Mouse (Mus musculus) thymus, postnatal 4 days (tissue): ENCODE measurements around the gene Rubcnl.

ENCODE experiments used
- DNase-seq: peaks from one replicate; pipeline ENCODE4 v3.0.0; 2021

Rubcnl gene

GRCm38 (mm10) chr14:75017877-75018825, 2.3 kb downstream of the Rubcnl start:
- DNase-seq, result no peak

- DNase-seq, result no peak
Measured at GRCm38 (mm10) chr14:75018829-75019228, 3.0 kb downstream of the Rubcnl start.

GRCm38 (mm10) chr14:75020581-75021253, 4.9 kb downstream of the Rubcnl start:
- DNase-seq, result no peak

GRCm38 (mm10) chr14:75022522-75022921, 6.7 kb downstream of the Rubcnl start:
- DNase-seq, result no peak

GRCm38 (mm10) chr14:75024793-75025710, 9.2 kb downstream of the Rubcnl start:
- DNase-seq, result no peak

GRCm38 (mm10) chr14:75030764-75031163, 14.9 kb downstream of the Rubcnl start:
- DNase-seq, result no peak

GRCm38 (mm10) chr14:75031999-75032575, 16.3 kb downstream of the Rubcnl start:
- no peak for DNase-seq

GRCm38 (mm10) chr14:75032742-75033141, 16.9 kb downstream of the Rubcnl start:
- DNase-seq, result no peak

GRCm38 (mm10) chr14:75034240-75034639, 18.4 kb downstream of the Rubcnl start:
- peak; percentile 37 for DNase-seq

GRCm38 (mm10) chr14:75035431-75035830, 19.6 kb downstream of the Rubcnl start:
- DNase-seq, result no peak

GRCm38 (mm10) chr14:75045184-75045583, 29.4 kb downstream of the Rubcnl start:
- no peak for DNase-seq

GRCm38 (mm10) chr14:75052451-75052850, 36.6 kb downstream of the Rubcnl start:
- peak; percentile 37 for DNase-seq

- no peak for DNase-seq
Measured at GRCm38 (mm10) chr14:75054455-75055343, 38.9 kb downstream of the Rubcnl start.

GRCm38 (mm10) chr14:75056861-75057431, 41.1 kb downstream of the Rubcnl start:
- DNase-seq, result peak; percentile 56

- DNase-seq, result peak; percentile 34
Measured at GRCm38 (mm10) chr14:75060562-75060961, 44.7 kb downstream of the Rubcnl start.

- DNase-seq, result no peak
Measured at GRCm38 (mm10) chr14:75063936-75064335, 48.1 kb downstream of the Rubcnl start.

GRCm38 (mm10) chr14:75064520-75064919, 48.7 kb downstream of the Rubcnl start:
- peak; percentile 45 for DNase-seq

GRCm38 (mm10) chr14:75065211-75065610, 49.4 kb downstream of the Rubcnl start:
- DNase-seq, result no peak

- DNase-seq, result peak; percentile 64
Measured at GRCm38 (mm10) chr14:75068430-75069112, 52.7 kb downstream of the Rubcnl start.

- peak; percentile 77 for DNase-seq
Measured at GRCm38 (mm10) chr14:75069356-75069979, 53.6 kb downstream of the Rubcnl start.
